Mouse (Mus musculus): ENCODE results near the gene Bco2.

DNA sequence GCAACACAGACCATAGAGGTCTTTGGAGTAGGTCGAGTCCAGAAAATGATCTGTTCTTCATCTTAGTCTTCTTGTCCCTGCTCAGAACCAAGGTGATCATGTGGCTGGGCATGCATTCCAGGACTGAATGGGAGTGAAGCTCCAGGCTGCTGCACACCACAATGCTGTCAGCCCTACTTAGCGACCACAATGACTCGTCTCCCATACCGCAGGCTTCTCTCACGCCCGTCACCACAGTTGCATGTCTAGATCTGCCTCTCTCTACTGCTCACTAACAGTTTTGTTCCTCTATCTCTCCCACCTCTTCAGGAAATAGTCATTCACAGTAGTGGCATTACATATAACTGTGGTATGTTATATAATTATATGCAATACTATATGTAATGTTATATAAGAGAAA lies 34.2 kb downstream of the Bco2 start:
- TF ChIP-seq CTCF (IDR thresholded peaks at IDR 0.05; ENCODE audit: borderline replicate concordance, control insufficient read depth, extremely low read depth, insufficient read depth, low read length, poor library complexity) (no peak), POLR2A (IDR thresholded peaks at IDR 0.05; ENCODE audit: control insufficient read depth, extremely low read depth, insufficient read depth, low read length, poor library complexity) (no peak)
